Comparison of ENCODE assay signal across 8 mouse cellular contexts in genomic region chr10:67766099-67766498, GRCm38 (mm10).
DNase-seq lines count a peak whose midpoint lies in the region; ATAC-seq lines count a peak whose summit lies in the region.

No protein-coding gene starts in this region.

- peak; percentile 39 to 82 for DNase-seq in adrenal gland, adult (ENCODE audit: inconsistent age in 2 of 2, low spot score in 1 of 2)
- DNase-seq in adrenal gland, adult 8-10 months = no peak
- peak; percentile 54 for DNase-seq in A20 (ENCODE audit: low read depth, low spot score)
- DNase-seq in adrenal gland, postnatal 36 days = peak; percentile 65 to 67
- DNase-seq in embryonic facial prominence, embryonic 11.5 days (ENCODE audit: low spot score) = peak; percentile 79
- peak; percentile 63 to 67 for DNase-seq in kidney, postnatal 25 days
- DNase-seq in lung, postnatal 4 days = peak; percentile 40 to 71
- peak; percentile 39 to 74 for DNase-seq in spleen, postnatal 4 days (ENCODE audit: low spot score in 2 of 2)

- no peaks in the 10 kb centered on the region for H3K36me3 ChIP-seq in embryonic facial prominence, embryonic 11.5 days (replicated peaks; ENCODE audit: control insufficient read depth, insufficient read depth, low read depth, low read length)

- no peaks in the 10 kb centered on the region for H3K27me3 ChIP-seq in embryonic facial prominence, embryonic 11.5 days (ENCODE audit: control insufficient read depth, insufficient read depth, low read length)

- ATAC-seq in embryonic facial prominence, embryonic 11.5 days (replicated peaks; ENCODE audit: insufficient number of reproducible peaks, low FRiP score, low TSS enrichment, low read depth) = no peak

- H3K27ac ChIP-seq in embryonic facial prominence, embryonic 11.5 days (replicated peaks; ENCODE audit: low read depth, low read length) = no peak overlapping the region

- no peak overlapping the region for H3K9ac ChIP-seq in embryonic facial prominence, embryonic 11.5 days (replicated peaks; ENCODE audit: low read length)

- no peaks in the 10 kb centered on the region for H3K4me1 ChIP-seq in embryonic facial prominence, embryonic 11.5 days (ENCODE audit: control insufficient read depth, insufficient read depth, low read length)

- no peak overlapping the region for H3K4me2 ChIP-seq in embryonic facial prominence, embryonic 11.5 days (ENCODE audit: low read depth, low read length)

- no peaks in the 10 kb centered on the region for H3K9me3 ChIP-seq in embryonic facial prominence, embryonic 11.5 days (replicated peaks; ENCODE audit: control insufficient read depth, low read length)

- no peak overlapping the region for H3K4me3 ChIP-seq in embryonic facial prominence, embryonic 11.5 days (ENCODE audit: low read depth, low read length)

- 41% methylated on average over 13 of the region's 13 CpGs for WGBS in embryonic facial prominence, embryonic 11.5 days
